Mouse (Mus musculus): ENCODE results near the gene Nr1i2. TPM values are rescaled to one million over a fixed set of nuclear protein-coding genes. Genes with fewer than 3 reads are reported as not detected.

Gene Nr1i2
- polyA plus RNA-seq, 1 experiment, result 0.16 TPM

- no peak overlapping the region for H3K4me3 ChIP-seq (ENCODE audit: control insufficient read depth, insufficient read depth, low read length)
- H3K27me3 ChIP-seq (ENCODE audit: control insufficient read depth, insufficient read depth, low read length), result no peaks in the 10 kb centered on the region
- TF ChIP-seq POLR2A (IDR thresholded peaks at IDR 0.05; ENCODE audit: control insufficient read depth, extremely low read depth, insufficient read depth, low read length, poor library complexity), result no peak
- TF ChIP-seq CTCF (IDR thresholded peaks at IDR 0.05; ENCODE audit: borderline replicate concordance, control insufficient read depth, extremely low read depth, insufficient read depth, low read length, poor library complexity), result 0 out of 2 replicates have a peak, but pooled peaks have one; percentile 27
- WGBS, result 75% methylated on average over 18 of the region's 18 CpGs
- H3K36me3 ChIP-seq (ENCODE audit: control insufficient read depth, insufficient read depth, low read length), result no peaks in the 10 kb centered on the region
- H3K4me1 ChIP-seq (replicated peaks; ENCODE audit: control insufficient read depth, insufficient read depth, low read length), result no peaks in the 10 kb centered on the region
- peak; percentile 11 for DNase-seq
- H3K27ac ChIP-seq (ENCODE audit: control insufficient read depth, insufficient read depth, low read length), result no peak overlapping the region
Measured at GRCm38 (mm10) chr16:38306571-38307220, 12.1 kb upstream of the Nr1i2 start.

GRCm38 (mm10) chr16:38304460-38305194, 10.0 kb upstream of the Nr1i2 start:
- TF ChIP-seq CTCF (IDR thresholded peaks at IDR 0.05; ENCODE audit: borderline replicate concordance, control insufficient read depth, extremely low read depth, insufficient read depth, low read length, poor library complexity) (no peak), POLR2A (IDR thresholded peaks at IDR 0.05; ENCODE audit: control insufficient read depth, extremely low read depth, insufficient read depth, low read length, poor library complexity) (no peak)
- no peak for DNase-seq
- no peak overlapping the region for H3K4me3 ChIP-seq (ENCODE audit: control insufficient read depth, insufficient read depth, low read length)
- 83% methylated on average over 17 of the region's 17 CpGs for WGBS
- H3K36me3 ChIP-seq (ENCODE audit: control insufficient read depth, insufficient read depth, low read length), result no peaks in the 10 kb centered on the region
- H3K27me3 ChIP-seq (ENCODE audit: control insufficient read depth, insufficient read depth, low read length), result no peaks in the 10 kb centered on the region
- no peaks in the 10 kb centered on the region for H3K4me1 ChIP-seq (replicated peaks; ENCODE audit: control insufficient read depth, insufficient read depth, low read length)
- no peak overlapping the region for H3K27ac ChIP-seq (ENCODE audit: control insufficient read depth, insufficient read depth, low read length)

GRCm38 (mm10) chr16:38302367-38302766, 7.7 kb upstream of the Nr1i2 start:
- H3K4me1 ChIP-seq (replicated peaks; ENCODE audit: control insufficient read depth, insufficient read depth, low read length), result no peaks in the 10 kb centered on the region
- DNase-seq, result no peak
- H3K27ac ChIP-seq (ENCODE audit: control insufficient read depth, insufficient read depth, low read length), result no peak overlapping the region
- H3K4me3 ChIP-seq (ENCODE audit: control insufficient read depth, insufficient read depth, low read length), result no peak overlapping the region
- TF ChIP-seq CTCF (IDR thresholded peaks at IDR 0.05; ENCODE audit: borderline replicate concordance, control insufficient read depth, extremely low read depth, insufficient read depth, low read length, poor library complexity) (no peak), POLR2A (IDR thresholded peaks at IDR 0.05; ENCODE audit: control insufficient read depth, extremely low read depth, insufficient read depth, low read length, poor library complexity) (no peak)
- no peaks in the 10 kb centered on the region for H3K36me3 ChIP-seq (ENCODE audit: control insufficient read depth, insufficient read depth, low read length)
- H3K27me3 ChIP-seq (ENCODE audit: control insufficient read depth, insufficient read depth, low read length), result no peaks in the 10 kb centered on the region
- 92% methylated on average over 13 of the region's 13 CpGs for WGBS

- no peaks in the 10 kb centered on the region for H3K4me1 ChIP-seq (replicated peaks; ENCODE audit: control insufficient read depth, insufficient read depth, low read length)
- no peak overlapping the region for H3K27ac ChIP-seq (ENCODE audit: control insufficient read depth, insufficient read depth, low read length)
- TF ChIP-seq CTCF (IDR thresholded peaks at IDR 0.05; ENCODE audit: borderline replicate concordance, control insufficient read depth, extremely low read depth, insufficient read depth, low read length, poor library complexity) (no peak), POLR2A (IDR thresholded peaks at IDR 0.05; ENCODE audit: control insufficient read depth, extremely low read depth, insufficient read depth, low read length, poor library complexity) (no peak)
- no peak for DNase-seq
- no peaks in the 10 kb centered on the region for H3K27me3 ChIP-seq (ENCODE audit: control insufficient read depth, insufficient read depth, low read length)
- 95% methylated on average over 6 of the region's 6 CpGs for whole genome bisulfite sequencing
- H3K36me3 ChIP-seq (ENCODE audit: control insufficient read depth, insufficient read depth, low read length), result no peaks in the 10 kb centered on the region
- H3K4me3 ChIP-seq (ENCODE audit: control insufficient read depth, insufficient read depth, low read length), result no peak overlapping the region
Measured at GRCm38 (mm10) chr16:38298410-38298809, 3.8 kb upstream of the Nr1i2 start.

- no peak for DNase-seq
- 48% methylated on average over 5 of the region's 5 CpGs for WGBS
- no peak overlapping the region for H3K27ac ChIP-seq (ENCODE audit: control insufficient read depth, insufficient read depth, low read length)
Measured at GRCm38 (mm10) chr16:38295349-38295930, 816 bp upstream of the Nr1i2 start.

GRCm38 (mm10) chr16:38290151-38290550, 4.5 kb downstream of the Nr1i2 start:
- H3K4me3 ChIP-seq (ENCODE audit: control insufficient read depth, insufficient read depth, low read length), result no peak overlapping the region
- no peak for DNase-seq
- no peak for TF ChIP-seq CTCF (IDR thresholded peaks at IDR 0.05; ENCODE audit: borderline replicate concordance, control insufficient read depth, extremely low read depth, insufficient read depth, low read length, poor library complexity)
- no peak for TF ChIP-seq POLR2A (IDR thresholded peaks at IDR 0.05; ENCODE audit: control insufficient read depth, extremely low read depth, insufficient read depth, low read length, poor library complexity)
- 82% methylated on average over 2 of the region's 2 CpGs for WGBS
- H3K4me1 ChIP-seq (replicated peaks; ENCODE audit: control insufficient read depth, insufficient read depth, low read length), result no peaks in the 10 kb centered on the region
- no peaks in the 10 kb centered on the region for H3K27me3 ChIP-seq (ENCODE audit: control insufficient read depth, insufficient read depth, low read length)
- H3K36me3 ChIP-seq (ENCODE audit: control insufficient read depth, insufficient read depth, low read length), result no peaks in the 10 kb centered on the region
- H3K27ac ChIP-seq (ENCODE audit: control insufficient read depth, insufficient read depth, low read length), result no peak overlapping the region

More at GRCm38 (mm10) chr16:38295349-38295930, 816 bp upstream of the Nr1i2 start:
- Histone ChIP-seq H3K4me1 (replicated peaks; ENCODE audit: control insufficient read depth, insufficient read depth, low read length) (no peaks in the 10 kb centered on the region), H3K27me3 (ENCODE audit: control insufficient read depth, insufficient read depth, low read length) (no peaks in the 10 kb centered on the region), H3K36me3 (ENCODE audit: control insufficient read depth, insufficient read depth, low read length) (no peaks in the 10 kb centered on the region), H3K4me3 (ENCODE audit: control insufficient read depth, insufficient read depth, low read length) (no peak overlapping the region)
- TF ChIP-seq POLR2A (IDR thresholded peaks at IDR 0.05; ENCODE audit: control insufficient read depth, extremely low read depth, insufficient read depth, low read length, poor library complexity) (no peak), CTCF (IDR thresholded peaks at IDR 0.05; ENCODE audit: borderline replicate concordance, control insufficient read depth, extremely low read depth, insufficient read depth, low read length, poor library complexity) (no peak)

Data from thymus, adult 2 months (tissue).